Mouse (Mus musculus): ENCODE data around the gene Stambpl1. TPM values are rescaled to one million over a fixed set of nuclear protein-coding genes. Genes with fewer than 3 reads are reported as not detected.

Gene Stambpl1
- polyA plus RNA-seq, 1 experiment: 30.6 TPM

DNA sequence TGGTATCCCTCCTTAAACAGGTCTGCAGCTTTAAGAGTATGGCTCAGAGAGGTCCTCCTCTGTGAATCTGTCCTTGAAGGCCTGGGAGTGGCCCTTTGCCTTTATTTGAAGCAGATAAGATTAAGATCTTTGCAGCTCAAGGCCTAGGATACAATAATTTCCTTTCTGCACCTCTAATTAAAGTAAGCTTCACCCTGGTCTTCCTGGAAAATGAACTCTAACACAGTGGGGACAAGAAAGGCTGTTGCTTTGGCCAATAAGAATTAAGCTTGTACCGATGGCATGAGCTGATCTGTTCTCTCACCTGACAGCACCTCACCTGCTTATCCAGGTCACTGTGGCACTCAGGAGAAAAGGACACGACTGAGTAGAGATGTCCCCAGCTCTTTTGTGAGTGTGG, 18.8 kb downstream of the Stambpl1 start:
- TF ChIP-seq POLR2A (IDR thresholded peaks at IDR 0.05; ENCODE audit: low read depth, low read length) (no peak), CTCF (IDR thresholded peaks at IDR 0.05; ENCODE audit: borderline replicate concordance, insufficient read depth, low read length) (no peak)
- Histone ChIP-seq H3K27ac (ENCODE audit: insufficient read depth, low read length) (no peak overlapping the region), H3K4me3 (ENCODE audit: insufficient read depth, low read length) (no peak overlapping the region), H3K4me1 (ENCODE audit: control insufficient read depth, insufficient read depth, low read length) (peaks cover 11% of the 10 kb centered on the region)

DNA sequence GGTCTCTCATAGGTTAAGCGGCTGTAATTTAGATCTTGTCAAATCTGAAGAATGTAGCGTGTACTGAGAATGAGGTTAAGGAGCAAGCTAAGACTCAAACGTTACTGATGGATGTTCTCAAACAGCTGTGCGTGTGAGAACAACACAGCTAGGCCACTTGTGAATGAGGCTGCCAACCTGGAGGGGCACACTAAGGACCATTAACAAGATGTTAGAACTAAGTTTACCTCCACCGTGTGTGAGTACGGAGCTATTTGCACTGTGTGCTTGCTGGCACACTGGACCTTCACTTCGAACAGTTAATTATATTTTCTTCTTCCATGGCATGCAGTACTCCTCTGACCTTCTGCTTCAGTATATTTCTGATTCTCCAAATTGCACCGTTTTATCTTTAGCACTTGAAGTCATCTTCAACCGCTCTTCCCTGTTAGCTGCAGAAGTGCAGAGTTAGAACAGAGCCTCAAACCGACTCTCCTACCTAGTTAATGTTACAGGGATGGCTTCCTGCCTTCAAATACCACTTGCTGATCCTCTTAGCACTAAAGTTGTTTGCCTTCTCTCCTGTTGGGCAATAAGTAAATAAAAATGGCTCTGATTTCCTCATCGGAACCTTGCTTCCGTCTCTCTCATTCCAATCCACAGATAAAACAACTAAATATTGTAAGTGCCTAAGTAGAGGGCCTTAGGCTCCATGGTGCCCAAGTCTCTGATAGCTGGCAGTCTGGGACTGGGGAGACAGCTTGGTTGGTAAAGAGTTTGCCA, 20.6 kb downstream of the Stambpl1 start:
- Histone ChIP-seq H3K27ac (ENCODE audit: insufficient read depth, low read length) (no peak overlapping the region), H3K4me3 (ENCODE audit: insufficient read depth, low read length) (no peak overlapping the region), H3K4me1 (ENCODE audit: control insufficient read depth, insufficient read depth, low read length) (peaks cover 7% of the 10 kb centered on the region; the same call in 1 of the 2 replicates)
- TF ChIP-seq POLR2A (IDR thresholded peaks at IDR 0.05; ENCODE audit: low read depth, low read length): no peak
- no peak for TF ChIP-seq CTCF (IDR thresholded peaks at IDR 0.05; ENCODE audit: borderline replicate concordance, insufficient read depth, low read length)

DNA sequence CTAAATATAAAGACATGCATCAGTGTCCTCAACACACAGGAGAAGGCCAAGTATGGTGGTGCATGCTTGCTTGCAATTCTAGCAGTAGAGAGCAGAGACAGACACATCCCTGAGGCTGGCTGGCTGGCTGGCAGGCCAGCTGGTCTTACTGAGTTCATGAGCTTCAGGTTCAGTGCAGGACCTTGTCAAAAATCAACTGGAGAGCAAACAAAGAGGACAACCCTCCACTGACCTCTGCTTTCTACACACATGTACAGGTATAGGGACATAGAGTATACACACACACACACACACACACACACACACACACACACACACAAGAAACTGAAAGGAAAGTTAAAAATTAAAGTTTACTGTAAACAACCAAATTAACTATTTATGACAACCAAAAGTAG, 21.2 kb downstream of the Stambpl1 start:
- TF ChIP-seq CTCF (IDR thresholded peaks at IDR 0.05; ENCODE audit: borderline replicate concordance, insufficient read depth, low read length): no peak
- TF ChIP-seq POLR2A (IDR thresholded peaks at IDR 0.05; ENCODE audit: low read depth, low read length): no peak
- Histone ChIP-seq H3K4me3 (ENCODE audit: insufficient read depth, low read length) (no peak overlapping the region), H3K27ac (ENCODE audit: insufficient read depth, low read length) (no peak overlapping the region), H3K4me1 (ENCODE audit: control insufficient read depth, insufficient read depth, low read length) (peaks cover 7% of the 10 kb centered on the region; the same call in 1 of the 2 replicates)

DNA sequence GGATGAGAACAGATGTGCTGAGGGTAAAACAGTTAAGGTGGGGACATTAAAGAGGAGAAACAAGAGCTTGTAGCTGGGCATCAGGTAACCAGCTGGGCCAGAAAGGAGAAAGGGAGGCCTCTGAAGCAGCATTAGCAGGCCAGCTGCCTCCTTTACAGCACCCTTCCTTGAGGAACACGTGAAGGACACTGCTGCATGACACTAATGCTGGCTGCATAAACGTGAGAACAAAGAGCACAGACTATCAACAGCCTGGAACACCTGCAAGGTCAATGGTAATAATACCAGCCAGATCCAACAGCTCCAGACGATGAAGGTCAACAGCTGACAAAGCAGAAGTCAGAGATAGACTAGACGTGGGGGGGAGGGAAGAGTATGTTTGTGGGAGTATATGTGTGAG, 22.1 kb downstream of the Stambpl1 start:
- TF ChIP-seq POLR2A (IDR thresholded peaks at IDR 0.05; ENCODE audit: low read depth, low read length): no peak
- no peak for TF ChIP-seq CTCF (IDR thresholded peaks at IDR 0.05; ENCODE audit: borderline replicate concordance, insufficient read depth, low read length)
- peaks cover 7% of the 10 kb centered on the region; the same call in 1 of the 2 replicates for H3K4me1 ChIP-seq (ENCODE audit: control insufficient read depth, insufficient read depth, low read length)
- no peak overlapping the region for H3K27ac ChIP-seq (ENCODE audit: insufficient read depth, low read length)
- H3K4me3 ChIP-seq (ENCODE audit: insufficient read depth, low read length): no peak overlapping the region

DNA sequence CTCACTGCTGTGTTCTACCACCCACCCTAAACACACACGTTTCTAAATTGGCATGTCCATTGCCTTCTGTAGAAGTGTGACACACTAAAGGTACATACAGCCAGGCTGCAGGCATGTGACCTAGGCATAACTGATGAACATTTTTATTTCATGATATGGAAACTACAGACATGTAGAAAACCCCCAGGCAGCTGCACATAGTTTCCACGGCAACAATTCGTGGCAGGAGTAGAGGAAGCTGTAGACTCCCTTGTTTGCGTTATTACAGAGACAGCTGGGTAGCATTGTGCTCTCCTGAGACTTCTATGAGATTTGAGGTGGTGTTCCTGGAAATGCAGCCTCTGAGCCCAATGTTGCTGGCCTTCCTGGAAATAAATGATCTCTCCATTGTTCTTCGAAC, 24.9 kb downstream of the Stambpl1 start:
- Histone ChIP-seq H3K4me3 (ENCODE audit: insufficient read depth, low read length) (no peak overlapping the region), H3K27ac (ENCODE audit: insufficient read depth, low read length) (no peak overlapping the region), H3K4me1 (ENCODE audit: control insufficient read depth, insufficient read depth, low read length) (0 out of 2 replicates have a peak, but pooled peaks cover 3% of the 10 kb centered on the region)
- TF ChIP-seq POLR2A (IDR thresholded peaks at IDR 0.05; ENCODE audit: low read depth, low read length) (no peak), CTCF (IDR thresholded peaks at IDR 0.05; ENCODE audit: borderline replicate concordance, insufficient read depth, low read length) (no peak)

DNA sequence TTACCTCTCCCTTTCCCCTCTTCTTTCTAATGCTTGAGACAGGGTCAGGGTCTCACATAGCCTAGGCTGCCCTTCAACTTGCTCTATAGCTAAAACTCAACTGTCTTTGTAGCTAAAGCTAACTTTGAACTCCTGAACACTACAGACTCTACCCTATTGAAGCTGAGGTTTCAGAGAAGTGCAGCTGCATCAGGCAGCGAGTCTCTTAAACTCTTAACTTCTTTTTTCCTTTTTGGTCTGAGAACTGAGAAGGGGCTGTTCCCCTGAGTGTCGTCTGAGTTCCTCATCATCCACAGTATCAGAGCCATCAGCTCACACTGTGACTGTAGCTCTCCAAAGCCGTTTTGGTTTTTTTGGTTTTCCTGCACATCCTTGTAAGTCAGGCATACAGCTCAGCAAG, 25.7 kb downstream of the Stambpl1 start:
- Histone ChIP-seq H3K4me1 (ENCODE audit: control insufficient read depth, insufficient read depth, low read length) (0 out of 2 replicates have a peak, but pooled peaks cover 3% of the 10 kb centered on the region), H3K27ac (ENCODE audit: insufficient read depth, low read length) (no peak overlapping the region), H3K4me3 (ENCODE audit: insufficient read depth, low read length) (no peak overlapping the region)
- TF ChIP-seq POLR2A (IDR thresholded peaks at IDR 0.05; ENCODE audit: low read depth, low read length): no peak
- no peak for TF ChIP-seq CTCF (IDR thresholded peaks at IDR 0.05; ENCODE audit: borderline replicate concordance, insufficient read depth, low read length)

DNA sequence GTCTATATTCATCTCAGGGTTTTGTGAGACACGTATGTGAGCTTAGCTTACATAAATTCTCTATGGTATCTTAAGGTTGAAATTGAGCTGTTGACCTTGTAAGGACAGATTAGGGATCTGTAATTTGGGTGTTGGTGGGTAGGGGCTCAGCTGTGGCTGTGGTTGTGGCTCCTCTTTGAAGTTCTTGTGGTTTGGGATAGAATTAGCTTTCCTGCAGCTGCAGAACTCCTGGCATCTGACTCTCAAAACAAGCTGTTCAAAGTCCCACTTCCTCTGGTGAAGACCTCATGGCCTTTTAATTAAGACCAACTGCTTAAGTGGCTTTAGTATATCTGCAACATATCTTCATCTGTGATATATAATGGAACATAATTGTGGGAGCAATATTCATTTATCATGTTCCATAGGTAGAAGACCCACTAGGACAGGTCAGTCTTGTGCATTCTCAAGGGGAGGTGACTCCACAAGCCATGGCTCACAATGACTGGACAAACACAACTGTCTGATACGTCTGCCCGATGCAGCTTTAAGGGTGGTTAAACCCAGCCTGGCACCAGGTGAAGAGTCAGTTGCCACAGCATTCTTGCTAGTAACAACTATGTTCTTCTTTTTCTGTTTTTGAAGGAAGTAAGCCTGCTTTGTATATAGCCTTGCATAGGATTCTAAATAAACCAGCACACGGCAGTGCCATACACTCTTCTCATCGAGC, 27.4 kb downstream of the Stambpl1 start:
- no peak overlapping the region for H3K4me3 ChIP-seq (ENCODE audit: insufficient read depth, low read length)
- TF ChIP-seq CTCF (IDR thresholded peaks at IDR 0.05; ENCODE audit: borderline replicate concordance, insufficient read depth, low read length) (no peak), POLR2A (IDR thresholded peaks at IDR 0.05; ENCODE audit: low read depth, low read length) (no peak)
- H3K27ac ChIP-seq (ENCODE audit: insufficient read depth, low read length): no peak overlapping the region
- 0 out of 2 replicates have a peak, but pooled peaks cover 3% of the 10 kb centered on the region for H3K4me1 ChIP-seq (ENCODE audit: control insufficient read depth, insufficient read depth, low read length)

DNA sequence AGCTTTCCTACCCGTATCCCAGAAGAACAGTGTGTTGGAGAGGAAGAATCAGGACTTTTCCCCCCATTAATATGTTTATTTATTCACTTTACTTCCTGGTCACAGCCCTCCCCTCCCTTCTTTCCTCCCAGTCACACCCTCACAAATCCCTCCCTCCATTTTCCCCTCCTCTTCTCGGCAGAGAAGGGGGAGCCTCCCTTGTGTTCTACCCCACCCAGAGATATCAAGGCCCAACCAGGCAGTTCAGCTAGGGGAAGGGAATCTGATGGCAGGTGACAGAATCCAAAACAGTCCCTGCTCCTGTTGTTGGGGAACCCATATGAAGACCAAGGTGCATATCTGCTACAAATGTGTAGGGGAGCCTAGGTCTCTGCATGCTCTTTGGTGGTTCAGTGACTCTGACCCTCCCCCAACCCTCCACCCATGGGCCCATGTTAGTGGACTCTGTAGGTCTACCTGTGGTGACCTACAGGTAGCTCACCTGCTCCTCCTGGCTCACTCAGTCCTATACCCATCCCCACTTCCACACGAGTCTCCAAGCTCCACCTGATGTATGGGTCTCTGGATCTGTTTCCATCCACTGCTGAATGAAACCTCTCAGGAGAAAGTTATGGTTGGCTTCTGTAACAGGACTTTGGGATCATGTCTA, 28.8 kb downstream of the Stambpl1 start:
- H3K27ac ChIP-seq (ENCODE audit: insufficient read depth, low read length): no peak overlapping the region
- H3K4me3 ChIP-seq (ENCODE audit: insufficient read depth, low read length): no peak overlapping the region
- TF ChIP-seq CTCF (IDR thresholded peaks at IDR 0.05; ENCODE audit: borderline replicate concordance, insufficient read depth, low read length) (no peak), POLR2A (IDR thresholded peaks at IDR 0.05; ENCODE audit: low read depth, low read length) (no peak)
- H3K4me1 ChIP-seq (ENCODE audit: control insufficient read depth, insufficient read depth, low read length): 0 out of 2 replicates have a peak, but pooled peaks cover 3% of the 10 kb centered on the region

DNA sequence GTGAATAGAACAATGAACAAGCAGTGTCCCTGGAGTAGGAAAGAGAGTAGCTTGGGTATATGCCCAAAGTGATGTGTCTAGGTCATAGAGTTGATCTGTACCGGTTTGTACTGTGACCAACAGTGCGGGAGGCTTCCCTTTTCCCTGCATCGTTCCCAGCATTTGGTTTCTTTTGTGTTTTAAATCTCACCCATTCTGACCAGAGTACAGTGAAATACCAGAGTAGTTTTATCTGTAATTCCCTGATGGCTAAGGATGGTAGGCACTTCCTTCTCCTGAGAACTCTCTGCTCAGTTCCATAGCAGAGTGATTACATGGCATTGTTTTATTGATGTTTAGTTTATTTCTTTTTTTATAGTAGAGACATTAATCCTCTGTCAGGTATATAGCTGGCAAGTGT, 30.8 kb downstream of the Stambpl1 start:
- no peak for TF ChIP-seq POLR2A (IDR thresholded peaks at IDR 0.05; ENCODE audit: low read depth, low read length)
- no peak for TF ChIP-seq CTCF (IDR thresholded peaks at IDR 0.05; ENCODE audit: borderline replicate concordance, insufficient read depth, low read length)
- Histone ChIP-seq H3K4me3 (ENCODE audit: insufficient read depth, low read length) (no peak overlapping the region), H3K27ac (ENCODE audit: insufficient read depth, low read length) (no peak overlapping the region), H3K4me1 (ENCODE audit: control insufficient read depth, insufficient read depth, low read length) (no peaks in the 10 kb centered on the region)
